In the genomic region with DNA sequence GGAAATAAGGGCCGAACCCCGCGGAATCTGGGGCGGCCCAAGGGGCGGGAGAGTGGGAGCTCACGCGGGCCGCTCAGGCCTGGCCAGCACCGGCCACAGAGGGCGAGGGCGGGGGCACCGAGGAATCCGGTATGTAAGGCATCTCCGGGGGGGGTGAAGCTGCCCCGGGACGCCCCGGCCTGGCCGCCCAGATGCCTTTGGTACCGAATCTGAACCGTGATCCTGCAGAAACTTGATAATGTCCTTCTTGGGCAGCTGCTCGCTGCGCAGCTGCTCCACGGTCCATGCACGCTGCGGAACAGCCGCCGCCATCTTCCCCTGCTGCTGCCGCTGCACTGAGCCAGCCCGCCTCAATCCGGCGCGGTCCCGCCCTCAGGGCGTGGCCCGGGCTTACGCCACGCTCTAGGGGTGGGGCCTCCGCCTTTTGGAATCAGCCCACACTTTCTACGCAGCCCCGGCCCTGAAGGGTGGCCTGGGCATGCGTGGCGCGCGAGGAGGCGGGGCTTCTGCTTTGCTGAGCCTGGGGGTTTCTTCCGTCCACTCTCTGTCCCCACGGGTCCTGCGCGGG, we compare ENCODE assay signal across 8 mouse cellular contexts. TPM values are rescaled to one million over a fixed set of nuclear protein-coding genes. Genes with fewer than 3 reads are reported as not detected.
DNase-seq lines count a peak whose midpoint lies in the region; ATAC-seq and TF ChIP-seq lines count a peak whose summit lies in the region.

A gene (minus strand): TSS at position 397 of the 568 bp plus-strand sequence.

- peak within 1 kb of the TSS; percentile 80 for H3K4me2 ChIP-seq in lung, postnatal 0 days (replicated peaks; ENCODE audit: low read depth, low read length)

- H3K4me1 ChIP-seq in hindbrain, embryonic 10.5 days (replicated peaks) = peaks cover 36% of the 10 kb centered on the region
- no peaks in the 10 kb centered on the region for H3K4me1 ChIP-seq in lung, postnatal 0 days (ENCODE audit: insufficient read depth, low read depth, low read length)

- H3K9me3 ChIP-seq in hindbrain, embryonic 10.5 days = no peaks in the 10 kb centered on the region
- H3K9me3 ChIP-seq in lung, postnatal 0 days (ENCODE audit: low read length) = no peaks in the 10 kb centered on the region

- peaks cover 38% of the 10 kb centered on the region for H3K36me3 ChIP-seq in hindbrain, embryonic 10.5 days
- H3K36me3 ChIP-seq in lung, postnatal 0 days (ENCODE audit: insufficient read depth, low read length) = no peaks in the 10 kb centered on the region

- no peak for TF ChIP-seq EP300 in lung, postnatal 0 days (IDR thresholded peaks at IDR 0.05)

- H3K27ac ChIP-seq in hindbrain, embryonic 10.5 days = peak within 1 kb of the TSS; percentile 98
- peak within 1 kb of the TSS; percentile 89 for H3K27ac ChIP-seq in lung, postnatal 0 days (ENCODE audit: low read length)

- peak within 1 kb of the TSS; percentile 86 for H3K9ac ChIP-seq in lung, postnatal 0 days (replicated peaks; ENCODE audit: low read depth)

- no peaks in the 10 kb centered on the region for H3K27me3 ChIP-seq in hindbrain, embryonic 10.5 days (ENCODE audit: insufficient read depth, poor library complexity, severe bottlenecking)
- no peaks in the 10 kb centered on the region for H3K27me3 ChIP-seq in lung, postnatal 0 days (replicated peaks; ENCODE audit: insufficient read depth, low read length)

- peak within 1 kb of the TSS; percentile 93 for H3K4me3 ChIP-seq in hindbrain, embryonic 10.5 days
- H3K4me3 ChIP-seq in lung, postnatal 0 days (ENCODE audit: low read depth, low read length) = peak within 1 kb of the TSS; percentile 75

- DNase-seq in MN1 (ENCODE audit: low spot score) = peak; percentile 99
- peak; percentile 98 for DNase-seq in cerebellum, adult 9-10 months
- peak; percentile 97 for DNase-seq in hindbrain, embryonic 10.5 days (ENCODE audit: low spot score)
- DNase-seq in layer of hippocampus, adult 9-11 months = peak; percentile 97
- peak; percentile 97 for DNase-seq in lung, postnatal 0 days (ENCODE audit: low spot score)
- DNase-seq in ovary, postnatal 14 days (ENCODE audit: low spot score) = peak; percentile 97
- DNase-seq in thymus, postnatal 14 days = peak; percentile 98

- under 1% methylated on average over 49 of the region's 49 CpGs for WGBS in hindbrain, embryonic 10.5 days
- WGBS in lung, postnatal 0 days = 0% methylated on average over 44 of the region's 49 CpGs

- peak; percentile 81 for ATAC-seq in frontal cortex, adult (ENCODE audit: low TSS enrichment)
- ATAC-seq in lung, postnatal 0 days = peak; percentile 99

- no peak for TF ChIP-seq CTCF in lung, postnatal 0 days (IDR thresholded peaks at IDR 0.05)

RNA-seq across cellular contexts. Expression of the gene that starts here (rescaled TPM):
- polyA plus RNA-seq in hindbrain, embryonic 10.5 days (2016; fragmentation: Nextera tagmentation; extraction: Ambion mirVana) = 636 and 712 TPM in 2 replicates
- polyA plus RNA-seq in lung, postnatal 0 days (2015; fragmentation: Nextera tagmentation; extraction: Ambion mirVana) = 131 and 141 TPM in 2 replicates

Comparison
In these comparisons a context has a peak if more than half of its experiments do, and no peak if none do; other contexts are left out.
1. Peak in every context shown above with its lines: DNase-seq, ATAC-seq, H3K4me3 ChIP-seq and H3K27ac ChIP-seq.